Mouse (Mus musculus): Measurements from ENCODE around the gene Fam161a.
"Not testable (repeated sequence)": the region's sequence is repeated elsewhere in the genome, so short reads cannot be mapped to it uniquely, and the experiment has no call there.

Fam161a gene

GRCm38 (mm10) chr11:23049642-23050041, 42.3 kb downstream of the Fam161a start:
- no peak for DNase-seq (ENCODE audit: low read depth)

DNA sequence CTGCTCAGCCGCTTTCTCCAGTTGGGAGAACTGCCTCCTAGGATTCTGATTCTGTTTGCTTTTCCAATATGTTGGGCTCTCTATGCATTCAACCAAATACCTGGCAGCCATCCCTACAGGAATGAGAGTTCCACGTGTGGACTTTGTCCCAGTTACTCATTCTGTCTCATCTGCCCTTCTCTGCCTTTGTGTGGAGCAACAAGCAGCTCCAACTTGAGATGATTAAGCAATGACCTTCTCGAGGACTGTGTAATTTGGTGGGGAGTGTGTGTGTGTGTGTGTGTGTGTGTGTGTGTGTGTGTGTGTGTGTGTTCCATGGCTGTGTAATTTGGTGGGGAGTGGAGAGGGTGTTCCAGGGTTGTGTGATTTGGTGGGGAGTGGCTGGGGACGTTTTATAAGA, 45.0 kb downstream of the Fam161a start:
- no peak for DNase-seq (ENCODE audit: low read depth)

GRCm38 (mm10) chr11:23063153-23063552, 55.8 kb downstream of the Fam161a start:
- no peak for DNase-seq (ENCODE audit: low read depth)

GRCm38 (mm10) chr11:23063857-23064256, 56.5 kb downstream of the Fam161a start:
- DNase-seq (ENCODE audit: low read depth): no peak

DNA sequence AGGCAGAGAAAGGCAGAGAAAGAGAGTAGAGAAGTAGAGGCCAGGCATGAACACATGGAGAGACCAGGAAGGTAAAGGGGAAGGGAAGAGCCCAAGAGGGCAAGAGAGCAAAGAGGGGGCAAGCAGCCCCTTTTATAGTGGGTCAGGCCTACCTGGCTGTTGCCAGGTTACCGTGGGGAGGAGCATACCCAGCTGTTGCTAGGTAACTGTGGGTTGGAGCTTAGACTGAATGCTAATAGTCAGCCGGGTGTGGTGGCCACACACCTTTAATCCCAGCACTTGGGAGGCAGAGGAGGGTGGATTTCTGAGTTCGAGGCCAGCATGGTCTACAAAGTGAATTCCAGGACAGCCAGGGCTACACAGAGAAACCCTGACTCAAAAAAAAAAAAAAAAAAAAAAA, 56.9 kb downstream of the Fam161a start:
- not testable (repeated sequence) for DNase-seq (ENCODE audit: low read depth)

GRCm38 (mm10) chr11:23065167-23065668, 57.9 kb downstream of the Fam161a start:
- DNase-seq (ENCODE audit: low read depth): no peak

DNA sequence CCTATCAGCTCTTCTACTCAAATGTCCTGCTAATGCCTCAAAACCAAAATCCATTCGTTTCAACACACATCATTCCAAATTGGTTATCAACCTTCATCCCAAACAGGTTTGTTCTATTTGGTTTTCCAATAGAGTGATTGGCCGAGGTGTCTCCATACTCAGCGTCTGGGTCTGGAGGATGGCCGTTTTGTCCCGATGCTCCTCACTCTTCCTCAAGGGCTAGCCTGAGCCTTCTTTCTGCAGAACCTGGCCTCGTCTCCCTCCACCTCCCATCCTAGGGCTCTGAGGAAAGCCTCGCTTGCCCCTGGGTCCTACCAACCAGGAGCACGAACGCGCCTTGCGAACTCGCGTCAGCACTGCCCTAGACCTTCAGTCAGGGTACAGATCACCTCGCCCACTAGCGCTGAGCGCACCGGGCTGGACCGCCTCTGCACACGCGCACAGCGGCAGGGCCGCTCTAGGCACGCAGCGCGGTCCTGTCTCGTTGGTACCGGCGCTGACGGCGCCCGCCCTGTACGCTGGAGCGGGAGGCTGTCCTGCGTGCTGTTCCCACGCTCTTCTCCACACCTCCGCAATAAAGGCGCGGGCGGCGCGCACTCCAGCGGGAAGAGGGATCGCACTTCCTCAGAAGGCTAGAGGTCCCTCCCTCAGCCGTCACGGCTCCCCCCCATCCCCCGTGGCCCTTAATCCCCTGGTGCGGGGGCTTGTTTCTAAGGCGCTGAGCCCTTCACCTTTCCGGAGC, 60.2 kb downstream of the Fam161a start:
- peak; percentile 71 for DNase-seq (ENCODE audit: low read depth)

- DNase-seq (ENCODE audit: low read depth): no peak
These were observed 60.9 kb downstream of the Fam161a start for GRCm38 (mm10) chr11:23068201-23068600.

- DNase-seq (ENCODE audit: low read depth): not testable (repeated sequence)
These were observed 61.7 kb downstream of the Fam161a start for GRCm38 (mm10) chr11:23068986-23069385.

GRCm38 (mm10) chr11:23074841-23075240, 67.5 kb downstream of the Fam161a start:
- no peak for DNase-seq (ENCODE audit: low read depth)

DNA sequence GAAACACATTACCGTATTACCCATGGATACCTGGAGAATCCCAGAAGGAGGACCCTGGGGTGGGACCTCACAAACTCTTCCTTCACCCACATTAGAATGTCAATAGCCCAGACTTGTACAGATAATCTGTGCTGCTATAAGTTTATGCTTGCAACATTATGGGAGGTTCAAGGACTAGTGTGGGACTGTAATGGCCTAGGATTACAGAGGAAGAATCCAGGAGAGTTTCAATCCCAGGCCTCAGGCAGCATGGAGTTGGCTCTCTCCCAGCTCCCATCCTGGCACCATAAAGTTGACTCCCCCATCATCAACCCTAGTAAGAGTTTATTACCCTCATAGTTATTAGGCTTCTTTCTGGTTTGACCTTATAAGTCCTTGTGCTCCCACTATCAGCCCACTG, 71.2 kb downstream of the Fam161a start:
- DNase-seq (ENCODE audit: low read depth): no peak

All from c-Kit-positive CD71-negative TER-119-negative erythroid progenitor cells, embryonic 14.5 days (primary cell).